Mouse (Mus musculus): ENCODE results near the gene Mapk14.
A peak's percentile ranks its signal among the peaks of the same experiment; 100 is the strongest.

Mapk14 gene

DNA sequence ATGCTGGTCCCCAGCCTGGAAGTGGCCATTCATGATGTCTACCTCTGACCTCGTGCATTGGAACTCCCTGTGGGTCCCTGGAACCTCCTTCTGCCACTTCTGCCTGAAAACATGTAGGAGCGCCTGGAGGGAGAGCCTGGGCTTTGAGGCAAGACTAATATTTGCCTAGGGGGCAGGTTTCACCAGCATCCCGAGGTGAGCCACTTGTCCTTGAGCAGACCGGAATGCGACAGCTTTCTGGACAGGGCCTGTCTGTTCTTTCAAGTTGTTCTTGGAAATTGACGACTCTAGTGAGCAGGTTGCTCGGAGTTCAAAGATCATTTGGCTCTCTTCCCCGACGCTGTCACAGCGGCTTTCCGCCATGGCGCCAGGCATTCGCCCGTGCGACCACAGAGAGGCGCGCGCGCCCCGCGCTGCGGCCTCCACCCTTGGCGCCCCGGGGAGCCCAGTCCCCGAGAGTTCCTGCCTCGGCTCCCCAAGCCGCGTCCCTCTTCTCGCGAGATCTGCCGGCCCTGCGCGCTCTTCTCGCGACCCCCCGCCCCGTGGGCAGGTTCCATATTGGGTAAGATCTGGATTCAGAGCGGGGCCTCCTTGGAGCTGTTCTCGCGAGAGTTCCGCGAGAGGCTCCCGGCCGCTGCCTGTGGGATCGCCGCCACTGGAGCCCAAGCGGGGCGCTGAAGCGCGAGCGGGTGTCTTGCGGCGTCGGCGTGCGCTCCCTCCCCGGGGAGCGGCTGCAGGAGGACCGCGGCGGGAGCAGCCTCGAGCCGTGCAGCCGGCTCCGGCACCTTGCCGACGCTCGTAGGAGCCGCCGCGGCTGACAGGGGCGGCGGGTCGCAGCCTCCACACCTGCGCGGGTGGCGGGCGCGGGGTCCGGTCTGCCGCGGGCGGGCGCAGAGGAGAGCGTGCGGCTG is at the start of gene Mapk14:
Gene Mapk14 (plus strand): TSS at position 554 of the 911 bp plus-strand sequence.
- DNase-seq = peak; percentile 100

DNA sequence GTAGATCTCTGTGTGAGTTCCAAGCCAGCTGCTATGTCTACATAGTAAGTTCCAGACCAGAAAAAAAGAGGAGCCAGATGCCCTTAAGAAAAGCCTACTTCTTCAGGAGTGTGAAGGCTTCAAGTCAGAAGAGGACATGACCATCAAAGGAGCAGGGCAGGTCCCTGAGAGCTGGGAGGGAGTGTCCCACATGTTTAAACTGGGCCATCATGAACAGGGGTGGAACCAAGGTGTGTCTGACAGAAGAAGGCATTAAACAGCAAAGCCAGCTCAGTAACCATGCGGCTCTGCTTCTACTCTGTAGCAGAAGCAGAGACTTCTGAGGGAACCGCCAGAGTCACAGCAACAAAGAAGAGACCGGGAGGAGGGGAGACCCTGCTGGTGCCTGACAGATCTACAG is 47.4 kb upstream of the Mapk14 start:
- DNase-seq = peak; percentile 40

DNA sequence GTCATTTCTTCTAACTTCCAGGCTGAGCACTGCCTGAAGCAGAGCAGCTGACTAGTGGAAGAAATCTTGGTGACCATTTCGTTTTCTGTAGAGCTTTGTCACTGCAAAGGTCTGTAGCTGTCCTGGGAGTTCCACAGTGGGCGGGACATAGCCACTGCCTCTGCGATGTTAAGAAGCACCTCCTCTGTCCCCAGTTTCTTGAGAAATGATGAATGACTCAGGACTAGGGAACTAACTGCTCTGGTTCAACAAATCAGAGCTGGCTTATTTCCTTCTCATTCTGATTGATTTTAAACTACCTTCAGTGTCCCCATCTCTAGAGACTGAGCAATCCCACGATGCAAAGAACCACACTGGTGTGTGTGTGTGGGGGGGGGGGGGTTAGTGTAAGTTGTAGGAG is 47.0 kb upstream of the Mapk14 start:
- no peak for DNase-seq

DNA sequence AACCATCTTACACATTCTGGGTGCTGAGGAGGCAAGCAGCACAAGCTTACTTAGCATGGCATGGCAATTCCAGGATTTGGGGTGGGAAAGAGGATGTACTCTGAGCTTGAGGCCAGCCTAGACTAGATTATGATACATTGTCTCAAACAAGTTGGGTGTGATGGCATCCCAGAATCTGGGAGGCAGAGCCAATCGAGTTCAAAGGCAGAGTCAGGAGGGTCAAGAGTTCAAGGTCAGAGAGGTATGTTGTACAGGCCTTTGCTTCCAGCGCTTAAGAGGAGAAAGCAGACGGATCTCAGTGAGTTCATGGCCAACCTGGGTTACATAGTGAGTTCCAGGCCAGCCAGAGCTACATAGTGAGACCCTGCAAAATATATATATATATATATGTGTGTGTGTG is 44.9 kb upstream of the Mapk14 start:
- no peak for DNase-seq

DNA sequence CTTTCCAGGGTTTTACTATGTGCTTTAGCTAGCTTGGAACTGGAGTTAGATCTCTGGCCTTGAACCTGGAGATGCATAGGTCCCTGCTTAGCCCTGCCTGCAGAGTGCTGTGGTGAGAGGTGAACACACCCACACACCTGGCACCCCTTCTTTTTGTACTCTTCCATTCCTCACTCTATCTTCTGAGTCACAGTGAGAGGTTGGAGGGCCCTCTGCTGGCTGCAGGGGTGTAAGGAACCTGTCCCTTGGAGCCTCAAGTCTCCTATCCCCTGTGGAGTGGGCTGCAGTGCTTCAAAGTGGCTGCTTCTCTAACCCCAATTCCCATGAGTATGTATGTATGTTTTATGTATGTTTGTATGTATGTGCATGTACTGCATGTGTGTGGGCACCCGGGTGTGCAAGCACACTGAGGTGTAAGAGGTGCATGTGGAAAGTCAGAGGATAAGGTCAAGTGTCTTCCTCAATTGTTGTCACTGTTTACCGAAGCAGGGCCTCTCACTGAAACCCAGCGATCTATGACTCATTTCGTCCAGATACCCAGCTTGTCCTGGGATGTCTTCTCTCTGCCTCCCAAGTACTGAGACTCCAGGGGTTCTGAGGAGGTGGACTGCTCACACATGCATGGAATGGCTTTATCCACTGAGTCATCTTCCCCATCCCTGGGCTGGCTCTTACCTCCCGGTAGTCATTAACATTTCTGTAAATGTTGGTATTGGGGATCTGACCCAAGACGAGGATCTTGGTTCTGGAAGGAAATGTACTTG is 42.3 kb upstream of the Mapk14 start:
- peak; percentile 76 for DNase-seq

DNA sequence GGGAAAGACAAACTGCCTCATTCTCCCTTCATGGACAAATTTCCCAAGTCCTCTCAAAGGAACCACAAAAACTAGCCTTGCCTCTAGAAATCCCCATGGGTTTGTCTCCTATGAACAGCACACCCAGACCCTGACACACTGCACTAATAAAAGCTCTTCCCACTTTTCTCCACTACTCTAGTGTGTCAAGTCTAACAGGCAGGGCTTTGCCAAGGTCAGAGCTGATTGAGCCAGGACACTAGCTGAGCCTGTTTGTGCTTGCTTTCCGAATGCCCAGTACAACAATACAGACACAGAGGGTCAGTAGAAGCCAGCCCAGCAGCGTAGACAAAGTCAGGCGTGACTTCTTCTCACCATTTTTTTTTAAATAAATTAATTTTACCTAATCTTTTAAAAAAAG is 40.9 kb upstream of the Mapk14 start:
- DNase-seq = no peak

DNA sequence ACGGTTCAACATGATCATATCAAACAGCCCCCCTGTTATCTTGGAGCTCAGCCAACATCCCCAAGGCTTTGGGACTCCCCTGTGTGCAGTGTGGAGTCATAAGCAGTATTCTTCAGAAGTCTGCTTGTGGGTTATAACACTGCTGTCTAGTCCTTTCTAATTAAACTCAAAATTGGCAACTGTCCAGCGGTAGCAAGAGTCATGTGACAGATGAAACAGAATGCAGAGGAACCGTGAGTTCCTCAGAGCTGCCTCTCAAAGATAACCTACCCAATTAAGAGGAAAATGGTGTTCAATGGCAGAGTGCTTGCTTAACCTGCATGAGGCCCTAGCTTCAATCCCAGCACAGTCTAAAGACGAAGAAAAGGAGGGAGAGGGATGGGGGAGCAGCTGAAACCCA is 33.2 kb upstream of the Mapk14 start:
- DNase-seq = no peak

DNA sequence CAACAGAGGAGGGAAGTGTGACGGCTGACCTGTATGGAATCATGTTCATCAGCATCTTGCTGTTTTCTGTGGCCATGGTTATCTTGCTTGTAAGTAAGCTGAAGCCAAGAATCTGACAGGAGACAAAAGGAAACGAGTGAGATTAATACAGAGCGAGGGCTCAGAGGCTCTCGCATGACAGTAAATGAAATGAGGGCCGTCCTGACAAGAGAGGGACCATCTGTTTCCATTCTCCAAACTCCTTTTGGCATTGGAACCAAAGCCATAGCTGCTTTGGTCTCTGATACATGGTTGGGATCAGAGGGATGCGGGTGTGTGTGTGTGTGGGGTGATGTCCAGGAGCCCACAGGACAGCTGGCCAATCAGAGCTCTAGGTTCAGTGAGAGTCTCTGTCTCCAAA is 31.6 kb upstream of the Mapk14 start:
- no peak for DNase-seq

DNA sequence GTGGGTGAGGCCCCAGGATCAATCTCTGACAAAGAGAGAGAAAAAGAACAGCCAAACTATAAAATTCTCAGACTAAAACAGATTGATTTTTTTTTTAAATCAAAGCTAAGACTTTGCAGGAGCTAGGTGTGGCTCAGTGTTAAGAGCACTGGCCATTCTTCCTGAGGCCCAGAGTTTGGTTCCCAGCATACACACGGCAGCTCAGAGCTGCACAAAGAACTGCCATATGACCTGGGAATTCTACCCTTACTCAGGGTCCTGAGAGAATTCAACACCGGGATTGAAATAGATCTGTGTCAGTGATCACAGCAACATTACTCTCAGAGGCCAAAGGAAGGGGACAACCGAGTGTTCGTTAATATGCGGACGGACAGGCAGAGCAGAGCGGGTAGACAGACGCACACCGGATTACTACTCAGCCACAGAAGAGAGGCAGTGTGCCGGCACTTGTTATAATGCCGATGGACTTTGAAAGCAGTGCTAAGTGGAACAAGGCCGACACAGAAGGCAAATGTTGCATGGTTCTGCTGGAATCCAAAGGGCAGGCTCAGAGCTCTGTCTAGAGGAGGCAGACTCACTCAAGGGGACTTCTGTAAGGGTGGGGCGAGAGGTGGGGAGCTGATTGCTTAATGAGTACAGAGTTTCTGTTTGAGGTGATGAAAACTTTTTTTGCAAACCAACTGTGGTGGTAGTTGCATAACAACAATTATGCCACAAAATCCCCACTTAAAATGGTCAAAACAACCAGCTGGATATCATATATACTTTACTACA is 8.6 kb upstream of the Mapk14 start:
- no peak for DNase-seq

DNA sequence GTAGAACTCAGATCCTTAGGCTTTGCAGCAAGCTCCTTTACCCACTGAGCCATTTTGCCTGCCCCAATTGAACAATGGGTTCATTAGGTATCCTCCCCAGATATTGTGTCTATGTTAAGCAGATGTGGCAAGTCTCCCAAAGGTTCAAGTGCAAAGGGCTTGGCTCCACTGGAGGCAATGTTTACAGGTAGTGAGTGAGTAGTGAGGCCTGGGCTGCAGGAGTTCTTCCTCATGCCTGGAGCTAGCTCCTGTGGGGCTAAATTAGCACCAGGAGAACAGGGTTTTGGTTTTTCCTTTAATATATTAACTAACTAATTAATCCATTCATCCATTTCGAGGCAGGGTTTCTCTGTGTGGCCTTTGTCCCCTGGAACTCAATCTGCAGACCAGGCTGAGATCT is 7.5 kb upstream of the Mapk14 start:
- no peak for DNase-seq

DNA sequence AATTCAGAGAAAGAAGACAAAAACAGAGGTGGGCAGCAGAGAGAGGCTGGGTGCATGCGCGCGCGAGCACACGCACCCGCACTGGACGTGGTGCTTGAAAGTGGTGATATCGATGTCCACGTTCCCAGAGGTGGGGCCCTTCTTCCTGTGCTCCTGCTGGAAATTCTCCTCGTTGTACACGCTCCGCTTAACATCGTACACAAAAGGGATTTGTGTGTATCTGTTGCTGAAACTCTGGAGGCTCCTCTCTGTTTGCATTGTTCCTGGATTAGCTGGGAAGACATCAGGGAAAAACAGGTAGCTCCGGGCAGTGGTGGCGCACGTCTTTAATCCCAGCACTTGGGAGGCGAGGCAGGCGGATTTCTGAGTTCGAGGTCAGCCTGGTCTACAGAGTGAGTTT is 6.5 kb upstream of the Mapk14 start:
- DNase-seq = no peak

DNA sequence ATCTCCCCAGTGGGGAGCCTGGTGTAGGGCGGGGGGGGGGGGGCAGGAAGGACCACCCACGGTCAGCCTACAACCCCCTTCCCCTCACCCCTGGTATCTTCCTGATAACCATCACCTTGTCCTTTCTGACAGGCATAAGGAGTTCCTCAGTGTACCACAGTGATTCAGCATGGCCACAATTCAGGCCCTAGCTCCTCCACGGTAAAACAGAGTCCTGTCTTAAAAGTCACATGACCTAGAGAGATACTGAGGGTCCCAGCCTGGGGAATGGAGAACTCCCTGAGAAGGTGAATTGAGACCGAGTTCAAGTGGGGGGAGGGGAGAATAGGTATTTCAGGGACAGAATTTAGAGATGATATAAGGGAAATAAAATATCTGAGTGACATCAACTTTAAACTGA is 3.8 kb upstream of the Mapk14 start:
- no peak for DNase-seq

DNA sequence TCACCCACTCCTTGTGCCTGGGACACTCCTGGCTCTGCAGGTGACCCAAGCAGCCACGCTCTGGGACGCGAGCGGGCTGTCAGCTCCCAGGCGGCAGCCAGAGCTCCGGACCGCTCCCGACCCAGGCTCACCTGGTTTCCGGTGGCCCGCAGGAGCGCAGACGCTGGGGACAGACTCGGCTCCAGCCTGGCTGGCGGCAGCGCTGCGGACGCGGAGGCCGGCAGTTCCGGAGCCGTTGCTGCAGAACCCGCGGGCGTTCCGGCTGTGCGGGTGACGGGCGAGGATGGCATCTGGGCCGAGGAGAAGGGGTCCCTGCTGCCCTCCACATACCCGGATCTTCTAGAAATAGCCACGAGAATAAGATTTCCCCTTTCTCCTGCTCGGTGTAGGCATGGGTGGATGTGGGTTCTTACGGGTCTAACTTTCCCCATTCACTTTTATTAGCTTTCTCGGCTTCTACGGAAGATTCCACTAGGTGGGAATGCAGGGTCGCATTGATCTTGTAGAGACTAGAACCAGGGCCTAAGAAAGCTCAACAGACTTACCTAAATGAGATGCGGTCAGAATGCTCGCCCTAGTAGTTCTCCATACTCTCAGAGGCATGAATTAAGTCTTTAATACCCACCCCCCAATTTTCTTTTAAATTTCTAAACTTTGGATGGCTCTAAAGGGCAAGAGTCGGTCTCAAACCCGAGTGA is 1.4 kb upstream of the Mapk14 start, which contains the start of gene Slc26a8:
Gene Slc26a8 (minus strand): TSS at position 648 of the 698 bp plus-strand sequence.
- DNase-seq = peak; percentile 38

DNA sequence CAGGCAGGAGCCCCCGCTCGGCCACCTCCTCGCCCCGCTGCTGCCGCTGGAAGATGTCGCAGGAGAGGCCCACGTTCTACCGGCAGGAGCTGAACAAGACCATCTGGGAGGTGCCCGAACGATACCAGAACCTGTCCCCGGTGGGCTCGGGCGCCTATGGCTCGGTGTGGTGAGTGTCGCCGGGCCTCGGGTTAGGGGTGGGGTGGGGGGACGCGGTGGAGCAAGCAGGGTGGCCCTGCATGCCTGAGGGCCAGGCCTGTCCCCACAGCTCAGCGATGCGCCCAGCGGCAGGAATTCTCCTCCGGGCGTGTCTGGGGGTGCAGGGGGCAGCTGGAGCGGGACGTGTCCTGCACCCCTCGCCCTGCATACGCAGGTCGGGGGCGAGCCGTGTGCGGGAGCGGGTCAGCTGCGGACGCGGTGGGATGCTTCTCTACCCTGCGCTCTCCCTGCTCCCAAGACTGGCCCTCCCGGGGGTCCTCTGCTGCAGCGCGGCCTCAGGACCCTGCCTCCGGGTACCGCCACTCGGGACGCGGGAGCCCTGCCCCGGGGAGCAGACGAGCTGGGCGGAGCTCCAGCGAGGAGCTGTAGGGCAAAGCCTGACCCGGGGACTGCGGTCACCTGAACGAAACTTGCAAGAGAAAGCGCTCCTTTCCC is 685 bp downstream of the Mapk14 start:
- DNase-seq = peak; percentile 73

DNA sequence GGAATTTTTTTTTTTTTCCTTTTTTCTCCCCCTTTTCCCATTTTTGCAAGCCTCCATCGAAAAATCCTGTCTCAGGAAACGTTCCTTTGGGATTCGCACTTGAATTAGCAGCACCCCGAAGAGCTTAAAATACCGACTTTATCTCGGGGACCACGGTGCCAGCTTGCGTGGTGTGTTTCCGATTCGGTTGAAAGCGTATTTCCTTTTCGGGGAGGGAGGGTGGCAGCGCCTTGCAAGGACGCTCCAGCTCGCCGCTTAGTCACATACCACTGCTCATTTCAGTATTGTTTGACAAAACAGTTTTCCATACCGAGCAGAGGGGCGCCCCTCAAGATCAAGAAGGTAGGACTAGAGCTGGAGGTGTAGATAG is 1.2 kb downstream of the Mapk14 start:
- peak; percentile 76 for DNase-seq

DNA sequence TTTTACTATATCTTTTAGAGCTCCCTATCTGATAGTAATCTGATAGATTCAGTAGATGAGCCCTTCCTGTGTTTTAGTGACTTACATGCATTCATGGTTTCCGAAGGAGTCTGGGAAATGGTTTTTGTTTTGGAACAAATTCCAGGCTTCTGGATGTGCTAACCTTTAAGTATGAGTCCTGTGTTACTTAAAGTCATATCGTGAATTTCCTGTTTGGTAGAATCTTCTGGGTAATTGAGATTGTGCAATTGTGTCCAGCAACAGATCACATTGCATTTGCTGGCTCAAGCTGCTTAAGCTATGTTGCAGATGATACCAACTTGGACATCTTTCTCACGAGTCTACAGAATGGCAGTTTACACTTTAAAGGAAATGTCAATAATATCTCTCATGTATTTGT is 2.0 kb downstream of the Mapk14 start:
- DNase-seq = no peak

DNA sequence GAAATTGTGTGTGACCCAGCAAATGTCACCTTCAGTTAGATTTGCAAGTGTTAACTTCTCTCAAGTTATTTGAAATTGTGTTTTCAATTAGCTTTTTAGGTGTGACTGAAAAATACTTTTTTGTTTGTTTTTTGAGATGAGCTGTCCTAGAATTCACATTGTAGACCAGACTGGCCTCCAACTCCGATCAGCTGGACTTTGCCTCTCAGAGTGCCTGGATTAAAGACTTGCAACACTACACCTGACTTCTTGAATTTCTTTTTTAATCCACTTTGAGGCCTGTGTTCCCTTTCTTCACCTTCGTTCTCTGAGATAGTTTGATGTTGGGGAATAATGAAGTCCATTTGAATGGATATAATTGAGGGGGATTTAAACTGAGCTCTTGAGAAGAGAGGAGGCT is 2.9 kb downstream of the Mapk14 start:
- no peak for DNase-seq

DNA sequence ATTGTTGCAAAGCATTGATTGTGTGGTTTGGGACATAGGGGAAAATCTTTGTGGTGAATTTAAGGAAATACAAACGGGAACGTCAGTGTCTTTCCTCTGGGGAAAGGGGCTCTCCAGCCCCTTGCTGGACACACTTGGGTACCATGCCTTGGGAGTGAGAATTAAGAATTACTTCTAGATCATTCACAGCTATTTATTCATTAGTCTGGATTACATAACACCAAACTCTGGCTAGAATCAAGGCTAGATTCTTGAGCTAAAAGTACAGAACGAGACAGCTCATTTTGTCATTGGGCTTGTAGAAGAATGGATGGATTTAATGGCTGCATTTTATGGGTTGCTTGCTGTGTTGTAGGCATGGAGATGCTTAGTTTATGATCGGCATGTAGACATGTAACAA is 3.7 kb downstream of the Mapk14 start:
- no peak for DNase-seq

DNA sequence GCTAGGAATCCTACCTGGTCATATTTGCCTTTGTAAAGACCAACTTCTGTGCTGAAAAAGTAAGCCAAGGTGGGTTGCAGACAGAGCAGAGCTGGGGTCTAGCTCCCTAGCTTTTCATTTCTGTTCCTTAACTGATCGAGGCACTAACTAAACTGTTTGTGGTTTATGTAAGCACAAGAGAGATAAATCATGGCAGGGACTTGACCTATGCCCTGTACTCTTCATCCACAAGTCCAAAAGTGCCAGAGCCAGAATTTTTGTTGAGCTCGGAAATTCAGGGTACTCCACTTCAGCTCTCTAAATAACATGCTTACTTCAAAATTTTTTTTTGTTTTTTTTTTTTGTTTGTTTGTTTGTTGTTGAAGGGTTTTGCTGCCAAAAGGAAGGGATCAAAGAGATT is 5.5 kb downstream of the Mapk14 start:
- DNase-seq = no peak

DNA sequence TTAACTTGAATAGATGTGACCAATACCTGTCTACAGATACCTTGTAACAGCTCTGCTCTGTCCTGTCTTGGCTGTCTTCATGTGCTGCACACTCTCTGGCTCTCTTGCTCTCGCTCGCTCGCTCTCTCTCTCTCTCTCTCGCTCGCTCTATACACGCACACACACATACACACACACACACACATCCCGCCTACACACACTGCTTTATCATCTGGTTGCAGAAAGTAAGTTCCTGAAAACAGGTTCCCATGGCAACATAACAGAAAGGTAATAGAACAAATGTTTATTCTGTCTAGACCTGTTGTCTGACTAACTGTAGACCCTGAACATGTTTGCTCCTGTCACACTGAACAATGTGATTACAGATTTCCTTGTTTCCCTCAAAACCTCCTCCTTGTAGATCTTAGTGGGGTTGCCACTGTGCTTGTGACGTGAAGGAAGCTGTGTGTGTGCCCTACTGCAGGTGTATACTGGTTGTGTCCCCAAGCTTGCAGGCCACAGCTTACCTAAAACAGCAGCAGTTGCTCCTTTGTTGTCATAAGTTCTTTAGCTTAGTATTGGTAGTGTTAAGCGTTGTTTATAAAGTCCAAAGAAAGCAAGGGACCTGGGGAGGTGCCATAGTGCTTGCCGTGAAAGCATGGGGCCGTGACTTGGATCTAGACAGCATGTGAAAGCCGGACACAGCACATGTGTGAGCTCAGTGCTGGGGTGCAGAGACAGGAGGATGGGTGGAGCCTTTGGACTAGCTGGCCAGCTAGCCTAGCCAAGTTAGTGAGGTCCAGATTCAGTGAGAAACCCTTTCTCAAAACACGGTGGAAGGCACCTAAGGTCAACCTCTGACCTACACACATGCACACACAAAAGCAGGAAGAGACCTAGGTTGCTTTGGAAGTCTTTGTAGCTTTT is 6.4 kb downstream of the Mapk14 start:
- DNase-seq = peak; percentile 26

DNA sequence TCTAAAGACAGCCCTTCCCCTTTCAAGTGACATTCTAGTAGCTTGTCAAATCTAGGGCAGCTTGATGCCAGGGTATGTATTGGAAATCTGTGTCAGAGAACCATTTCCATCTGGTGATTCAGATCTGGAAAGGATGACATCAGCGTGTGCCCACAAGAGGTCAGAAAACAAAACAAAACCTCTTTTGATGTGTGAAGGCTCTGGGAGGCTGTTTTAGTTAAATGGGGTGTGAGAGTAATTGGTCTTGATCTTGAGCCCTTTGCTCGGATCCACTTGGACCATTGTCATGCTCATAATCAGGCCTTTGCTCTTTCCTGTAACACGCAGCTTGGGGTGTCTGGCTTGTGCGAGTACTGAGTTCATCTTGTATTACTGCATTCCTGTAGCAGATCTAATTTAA is 7.1 kb downstream of the Mapk14 start:
- no peak for DNase-seq

All from thymus, postnatal 14 days (tissue).